In the genomic region with DNA sequence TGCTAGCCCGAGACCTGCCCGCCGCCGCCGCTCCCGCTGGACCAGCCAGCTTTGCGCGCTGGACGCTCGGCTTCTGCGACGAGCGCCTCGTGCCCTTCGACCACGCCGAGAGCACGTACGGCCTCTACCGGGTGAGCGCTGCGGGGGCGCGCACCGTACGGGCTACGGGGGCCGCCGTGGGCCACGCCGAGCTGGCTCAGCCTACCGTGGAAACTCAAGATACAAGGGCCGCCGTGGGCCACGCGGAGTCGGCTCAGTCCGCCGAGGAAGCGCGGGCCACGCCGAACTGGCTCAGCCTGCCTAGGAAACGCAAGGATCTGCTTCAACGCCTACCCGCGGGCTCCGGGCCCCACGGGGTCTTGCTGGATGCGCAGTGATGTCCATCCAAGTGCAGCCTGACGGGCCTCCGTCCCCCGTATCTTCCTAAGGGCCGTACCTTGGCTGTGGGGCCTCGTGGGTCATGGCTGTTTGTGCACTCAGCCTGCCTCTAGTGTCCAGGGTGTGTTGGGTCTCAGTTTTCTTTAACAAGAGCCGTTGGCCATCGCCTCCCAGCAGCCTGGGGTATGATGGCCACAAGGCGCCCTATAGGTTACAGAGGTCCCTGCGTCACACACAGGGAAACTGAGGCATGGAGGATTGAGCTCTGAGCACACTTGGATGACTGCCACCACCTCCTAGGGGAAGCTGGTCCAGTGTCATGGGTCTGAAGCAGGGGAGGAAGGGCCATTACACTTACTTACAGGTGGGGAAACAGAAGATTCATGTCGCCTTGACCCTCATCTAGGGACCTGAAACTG, we compare ENCODE assay signal across 8 mouse cellular contexts. TPM values are rescaled to one million over a fixed set of nuclear protein-coding genes. Genes with fewer than 3 reads are reported as not detected.
DNase-seq lines count a peak whose midpoint lies in the region; ATAC-seq and TF ChIP-seq lines count a peak whose summit lies in the region.

No protein-coding gene starts in this region.

- H3K4me1 ChIP-seq in embryonic facial prominence, embryonic 10.5 days = peaks cover 42% of the 10 kb centered on the region
- peaks cover 10% of the 10 kb centered on the region for H3K4me1 ChIP-seq in heart, adult 2 months (ENCODE audit: control insufficient read depth, insufficient read depth, low read length)
- peaks cover 30% of the 10 kb centered on the region for H3K4me1 ChIP-seq in limb, embryonic 12.5 days (replicated peaks)
- H3K4me1 ChIP-seq in midbrain, embryonic 15.5 days = peaks cover 36% of the 10 kb centered on the region

- no peak for TF ChIP-seq POLR2A in heart, adult 2 months (IDR thresholded peaks at IDR 0.05; ENCODE audit: insufficient read depth, low read depth, low read length)

- peak overlapping the region; percentile 97 for H3K9ac ChIP-seq in heart, adult 2 months (ENCODE audit: low read depth, low read length)
- peak overlapping the region; percentile 94 for H3K9ac ChIP-seq in limb, embryonic 12.5 days (replicated peaks)
- peak overlapping the region; percentile 75 for H3K9ac ChIP-seq in midbrain, embryonic 15.5 days

- WGBS in embryonic facial prominence, embryonic 10.5 days = 5% methylated on average over 60 of the region's 60 CpGs
- 4% methylated on average over 60 of the region's 60 CpGs for WGBS in heart, adult 2 months
- 5% methylated on average over 60 of the region's 60 CpGs for WGBS in limb, embryonic 12.5 days
- WGBS in midbrain, embryonic 15.5 days = 4% methylated on average over 60 of the region's 60 CpGs

- ATAC-seq in limb, embryonic 12.5 days (ENCODE audit: insufficient number of reproducible peaks, insufficient read depth, low FRiP score, low TSS enrichment, low read depth) = peak; percentile 28
- ATAC-seq in midbrain, embryonic 15.5 days (replicated peaks) = peak; percentile 81

- peaks cover 20% of the 10 kb centered on the region for H3K36me3 ChIP-seq in embryonic facial prominence, embryonic 10.5 days (replicated peaks)
- no peaks in the 10 kb centered on the region for H3K36me3 ChIP-seq in heart, adult 2 months (ENCODE audit: control insufficient read depth, insufficient read depth, low read length)
- H3K36me3 ChIP-seq in limb, embryonic 12.5 days = peaks cover 7% of the 10 kb centered on the region
- H3K36me3 ChIP-seq in midbrain, embryonic 15.5 days (replicated peaks) = no peaks in the 10 kb centered on the region

- DNase-seq in spleen, adult 18-20 months = peak; percentile 70 to 73
- no peak for DNase-seq in spleen, adult 12 weeks (ENCODE audit: low spot score)
- no peak for DNase-seq in embryonic facial prominence, embryonic 10.5 days (ENCODE audit: low spot score)
- DNase-seq in heart, adult 2 months = peak in 1 of 2 experiments; percentile 89
- DNase-seq in kidney, adult 9 months = peak; percentile 86
- DNase-seq in testis, postnatal 10 days (ENCODE audit: low spot score) = peak; percentile 80

- TF ChIP-seq CTCF in heart, adult 2 months (IDR thresholded peaks at IDR 0.05) = no peak

- H3K4me2 ChIP-seq in limb, embryonic 12.5 days = peak overlapping the region; percentile 94
- H3K4me2 ChIP-seq in midbrain, embryonic 15.5 days = peak overlapping the region; percentile 80

- H3K4me3 ChIP-seq in embryonic facial prominence, embryonic 10.5 days = peak overlapping the region; percentile 93
- peak overlapping the region; percentile 92 for H3K4me3 ChIP-seq in heart, adult 2 months
- peak overlapping the region; percentile 88 for H3K4me3 ChIP-seq in limb, embryonic 12.5 days (replicated peaks)
- H3K4me3 ChIP-seq in midbrain, embryonic 15.5 days = peak overlapping the region; percentile 73

- H3K27ac ChIP-seq in embryonic facial prominence, embryonic 10.5 days (replicated peaks) = peak overlapping the region; percentile 97
- peak overlapping the region; percentile 99 for H3K27ac ChIP-seq in heart, adult 2 months
- H3K27ac ChIP-seq in limb, embryonic 12.5 days = peak overlapping the region; percentile 98
- H3K27ac ChIP-seq in midbrain, embryonic 15.5 days = peak overlapping the region; percentile 98

- H3K9me3 ChIP-seq in embryonic facial prominence, embryonic 10.5 days = no peaks in the 10 kb centered on the region
- H3K9me3 ChIP-seq in limb, embryonic 12.5 days = no peaks in the 10 kb centered on the region
- H3K9me3 ChIP-seq in midbrain, embryonic 15.5 days = no peaks in the 10 kb centered on the region

- no peaks in the 10 kb centered on the region for H3K79me2 ChIP-seq in heart, adult 2 months (replicated peaks; ENCODE audit: control insufficient read depth, insufficient read depth, low read length)

- TF ChIP-seq EP300 in heart, adult 2 months (IDR thresholded peaks at IDR 0.05; ENCODE audit: insufficient read depth, low read depth, low read length) = no peak

- intact Hi-C loops in heart, adult 2 months (cut with DNase I) = loop anchor here (2.0 to 5.0 kb wide), 3 partner anchors 18 to 130 kb away; a partner anchor contains a TSS

- H3K27me3 ChIP-seq in embryonic facial prominence, embryonic 10.5 days (replicated peaks; ENCODE audit: low read depth, poor library complexity, severe bottlenecking) = peaks cover 16% of the 10 kb centered on the region
- H3K27me3 ChIP-seq in heart, adult 2 months (ENCODE audit: control insufficient read depth, insufficient read depth, low read length) = no peaks in the 10 kb centered on the region
- H3K27me3 ChIP-seq in limb, embryonic 12.5 days = peaks cover 9% of the 10 kb centered on the region; the same call in 1 of the 2 replicates
- no peaks in the 10 kb centered on the region for H3K27me3 ChIP-seq in midbrain, embryonic 15.5 days (replicated peaks)

RNA-seq across cellular contexts. Expression of a gene that starts 0.6 kb away (rescaled TPM):
- 249 and 260 TPM in 2 replicates for polyA plus RNA-seq in embryonic facial prominence, embryonic 10.5 days (2016; fragmentation: Nextera tagmentation; extraction: Ambion mirVana)
- 10 to 100 TPM; 58.6 to 66.3 TPM for total RNA-seq in heart, adult 2 months (2021)
- polyA plus RNA-seq in heart, adult 2 months (2012; rRNA removed) = 53.2 and 80.4 TPM in 2 replicates
- polyA plus RNA-seq in limb, embryonic 12.5 days (2016; fragmentation: Nextera tagmentation; extraction: Ambion mirVana) = 228 and 243 TPM in 2 replicates
- 217 and 221 TPM in 2 replicates for polyA plus RNA-seq in midbrain, embryonic 15.5 days (2015; fragmentation: Nextera tagmentation; extraction: Ambion mirVana)

RNA-seq across cellular contexts. Expression of a gene that starts 4.9 kb away (rescaled TPM):
- 4.8 and 5.0 TPM in 2 replicates for polyA plus RNA-seq in embryonic facial prominence, embryonic 10.5 days (2016; fragmentation: Nextera tagmentation; extraction: Ambion mirVana)
- total RNA-seq in heart, adult 2 months (2021) = under 1 TPM; 0.78 to 0.82 TPM
- 1.7 and 2.4 TPM in 2 replicates for polyA plus RNA-seq in heart, adult 2 months (2012; rRNA removed)
- 4.6 and 6.6 TPM in 2 replicates for polyA plus RNA-seq in limb, embryonic 12.5 days (2016; fragmentation: Nextera tagmentation; extraction: Ambion mirVana)
- polyA plus RNA-seq in midbrain, embryonic 15.5 days (2015; fragmentation: Nextera tagmentation; extraction: Ambion mirVana) = 9.3 and 9.4 TPM in 2 replicates

RNA-seq across cellular contexts. Expression of a gene that starts 18.2 kb away (rescaled TPM):
- 52.1 and 53.7 TPM in 2 replicates for polyA plus RNA-seq in embryonic facial prominence, embryonic 10.5 days (2016; fragmentation: Nextera tagmentation; extraction: Ambion mirVana)
- 10 to 100 TPM; 39.3 to 39.6 TPM for total RNA-seq in heart, adult 2 months (2021)
- polyA plus RNA-seq in heart, adult 2 months (2012; rRNA removed) = 55.8 and 76.6 TPM in 2 replicates
- polyA plus RNA-seq in limb, embryonic 12.5 days (2016; fragmentation: Nextera tagmentation; extraction: Ambion mirVana) = 61.4 and 65.9 TPM in 2 replicates
- 70.5 and 74.5 TPM in 2 replicates for polyA plus RNA-seq in midbrain, embryonic 15.5 days (2015; fragmentation: Nextera tagmentation; extraction: Ambion mirVana)

RNA-seq across cellular contexts. Expression of a gene that starts 23.9 kb away (rescaled TPM):
- 21.8 and 30.7 TPM in 2 replicates for polyA plus RNA-seq in embryonic facial prominence, embryonic 10.5 days (2016; fragmentation: Nextera tagmentation; extraction: Ambion mirVana)
- 100 to 1,000 TPM; 159 to 191 TPM for total RNA-seq in heart, adult 2 months (2021)
- 227 and 281 TPM in 2 replicates for polyA plus RNA-seq in heart, adult 2 months (2012; rRNA removed)
- polyA plus RNA-seq in limb, embryonic 12.5 days (2016; fragmentation: Nextera tagmentation; extraction: Ambion mirVana) = 45.5 and 50.0 TPM in 2 replicates
- 66.9 and 67.4 TPM in 2 replicates for polyA plus RNA-seq in midbrain, embryonic 15.5 days (2015; fragmentation: Nextera tagmentation; extraction: Ambion mirVana)

RNA-seq across cellular contexts. Expression of a gene that starts 26.2 kb away (rescaled TPM):
- 0.15 TPM in 1 of 2 replicates, not detected in the other for polyA plus RNA-seq in embryonic facial prominence, embryonic 10.5 days (2016; fragmentation: Nextera tagmentation; extraction: Ambion mirVana)
- total RNA-seq in heart, adult 2 months (2021) = under 1 TPM; 0.14 to 0.18 TPM
- 0.12 TPM in 1 of 2 replicates, not detected in the other for polyA plus RNA-seq in heart, adult 2 months (2012; rRNA removed)
- polyA plus RNA-seq in limb, embryonic 12.5 days (2016; fragmentation: Nextera tagmentation; extraction: Ambion mirVana) = not detected in 2 replicates
- polyA plus RNA-seq in midbrain, embryonic 15.5 days (2015; fragmentation: Nextera tagmentation; extraction: Ambion mirVana) = 0.08 TPM in 1 of 2 replicates, not detected in the other

Comparison
In these comparisons a context has a peak if more than half of its experiments do, and no peak if none do; other contexts are left out.
1. DNase-seq: peak in spleen, adult 18-20 months (2 of 2), kidney, adult 9 months (single experiment) and testis, postnatal 10 days (single experiment); none in spleen, adult 12 weeks (single experiment) and embryonic facial prominence, embryonic 10.5 days (single experiment).
2. Peak in every context shown above with its lines, with median percentiles within 50 percentile points of each other: H3K27ac ChIP-seq, H3K4me3 ChIP-seq and H3K9ac ChIP-seq.